Mouse (Mus musculus) heart, postnatal 4 days (tissue): ENCODE results near the gene Gm45140. TPM values are rescaled to one million over a fixed set of nuclear protein-coding genes. Genes with fewer than 3 reads are reported as not detected.

Experiments
- DNase-seq: peaks from one replicate; pipeline ENCODE4 v3.0.0; 2021
- total RNA-seq, 2 experiments: library from RNA; stranded (reverse); gene quantifications; 2 replicates each; pipeline ENCODE4 v1.2.3; 2021

The Gm45140 gene
- total RNA-seq, 2 experiments from 2014 or later: 0.95 to 2.4 TPM

DNA sequence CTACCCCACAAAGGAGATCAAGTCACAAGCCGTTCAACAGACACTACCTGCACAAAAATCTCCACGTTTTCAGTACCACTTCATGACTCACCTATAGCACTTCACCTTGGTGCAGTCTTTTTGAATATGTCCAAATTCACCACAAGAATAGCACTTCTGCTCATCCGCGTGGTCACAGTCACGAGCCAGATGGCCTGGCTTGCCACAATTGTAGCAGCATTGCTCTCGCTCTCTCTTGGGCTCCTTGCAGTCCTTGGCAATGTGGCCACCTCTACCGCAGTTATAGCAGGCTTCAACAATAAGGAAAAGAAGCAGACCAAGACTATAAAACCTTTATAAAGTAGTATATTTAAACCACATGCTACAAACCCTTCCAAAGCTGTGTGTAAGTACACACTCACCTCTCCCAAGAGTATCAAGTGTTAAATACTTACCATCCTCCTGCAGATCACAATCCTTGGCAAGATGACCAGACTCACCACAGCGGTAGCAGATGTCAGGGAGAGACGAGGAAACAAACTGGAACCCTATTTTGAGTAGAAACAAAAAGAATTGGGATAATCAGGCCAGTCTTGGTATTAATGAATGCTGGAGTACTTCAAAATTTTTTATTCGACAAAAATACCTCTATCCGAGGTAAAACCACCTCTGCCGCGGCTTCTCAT lies 9.6 kb upstream of the Gm45140 start:
- DNase-seq: no peak

DNA sequence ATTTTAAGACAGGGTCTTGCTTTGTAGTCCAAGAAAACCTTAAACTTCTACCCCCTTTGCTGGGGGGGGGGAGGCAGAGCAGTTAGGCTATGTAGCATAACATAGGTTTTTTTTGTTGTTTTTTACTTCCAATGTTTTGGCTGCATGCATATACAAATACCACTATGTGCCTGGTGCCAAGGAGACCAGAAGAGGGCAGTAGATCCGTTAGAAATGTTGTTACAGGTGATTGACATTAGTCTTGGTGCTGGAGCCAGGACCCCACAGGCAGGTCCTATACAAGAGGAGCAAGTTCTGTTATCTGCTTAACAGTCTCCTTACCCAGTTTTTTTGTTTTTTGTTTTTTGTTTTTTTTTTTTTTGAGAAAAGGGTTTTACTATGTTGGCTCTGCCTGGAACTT lies 6.7 kb upstream of the Gm45140 start:
- no peak for DNase-seq

DNA sequence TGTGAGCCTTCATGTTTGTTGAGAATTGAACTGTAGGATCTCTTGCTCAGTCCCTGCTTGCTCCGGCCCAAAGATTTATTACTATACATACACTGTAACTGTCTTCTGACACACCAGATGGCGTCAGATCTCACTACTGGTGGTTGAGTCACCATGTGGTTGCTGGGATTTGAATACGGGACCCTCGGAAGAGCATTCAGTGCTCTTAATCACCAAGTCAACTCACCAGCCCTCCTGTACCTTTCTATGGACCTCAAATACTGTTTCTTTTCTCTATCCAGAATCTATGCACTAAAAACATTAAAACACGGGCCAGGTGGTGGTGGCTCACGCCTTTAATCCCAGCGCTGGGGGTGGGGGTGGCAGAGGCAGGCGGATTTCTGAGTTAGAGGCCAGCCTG lies 6.0 kb upstream of the Gm45140 start:
- DNase-seq: no peak

DNA sequence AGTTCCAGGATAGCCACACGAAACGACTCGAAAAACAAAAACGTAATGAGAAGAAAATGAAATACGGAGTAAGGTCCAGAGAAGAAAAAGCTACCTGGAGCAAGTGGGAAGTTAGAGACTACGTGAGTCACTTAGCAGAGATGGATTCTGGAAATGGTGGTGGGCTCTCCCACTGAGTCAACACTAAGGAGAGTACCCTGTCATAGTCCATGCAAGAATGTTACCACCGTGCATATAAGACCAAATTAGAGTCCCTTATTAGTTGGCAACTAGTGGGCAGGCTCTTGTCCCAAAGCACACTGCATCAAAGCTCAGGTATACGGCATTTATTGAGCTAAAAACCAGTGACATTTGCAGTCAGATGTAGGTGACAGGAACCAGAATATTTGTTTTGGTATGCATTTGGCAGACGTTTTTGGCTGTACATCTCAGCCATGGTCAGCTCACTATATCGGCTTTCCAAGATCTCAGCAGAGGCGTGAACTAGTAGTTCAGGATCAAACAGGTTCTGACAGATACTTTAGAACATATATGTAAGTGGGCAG lies 4.3 kb upstream of the Gm45140 start:
- DNase-seq: no peak

DNA sequence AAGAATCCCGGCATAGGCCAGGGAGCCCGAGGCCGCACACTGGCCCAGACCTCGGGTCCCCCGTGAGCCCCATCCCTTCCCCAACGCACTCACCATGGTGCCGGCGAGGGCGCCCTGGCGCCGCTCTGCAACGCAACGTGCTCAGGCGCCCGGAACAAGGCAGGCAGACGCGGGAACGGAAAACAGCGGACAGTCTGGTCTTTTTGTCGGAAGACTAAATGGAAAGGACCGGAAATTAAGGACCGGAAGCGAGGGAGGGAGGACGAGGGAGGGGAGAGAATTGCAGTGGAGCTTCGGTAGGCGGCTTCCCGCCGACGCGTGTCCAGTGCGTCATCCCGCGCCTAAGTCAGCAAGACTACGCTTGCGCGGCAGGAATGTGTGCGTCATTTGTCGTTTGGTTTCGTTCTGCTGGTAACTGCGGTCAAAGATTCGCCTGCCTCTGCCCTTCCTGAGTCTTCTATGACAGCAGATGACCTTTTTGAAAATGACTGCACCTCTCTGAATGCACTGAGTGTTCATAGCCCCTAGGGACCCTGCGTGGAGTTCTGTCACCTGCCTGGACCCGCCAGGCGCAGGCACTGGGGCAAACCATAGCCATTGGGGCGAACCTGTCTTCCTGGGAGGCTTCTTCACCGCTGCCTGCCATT lies 3.1 kb upstream of the Gm45140 start, which contains the start of gene Isy1:
Gene Isy1, minus strand, starts transcription at position 248 of the 647 bp plus-strand sequence.
- peak; percentile 95 for DNase-seq

DNA sequence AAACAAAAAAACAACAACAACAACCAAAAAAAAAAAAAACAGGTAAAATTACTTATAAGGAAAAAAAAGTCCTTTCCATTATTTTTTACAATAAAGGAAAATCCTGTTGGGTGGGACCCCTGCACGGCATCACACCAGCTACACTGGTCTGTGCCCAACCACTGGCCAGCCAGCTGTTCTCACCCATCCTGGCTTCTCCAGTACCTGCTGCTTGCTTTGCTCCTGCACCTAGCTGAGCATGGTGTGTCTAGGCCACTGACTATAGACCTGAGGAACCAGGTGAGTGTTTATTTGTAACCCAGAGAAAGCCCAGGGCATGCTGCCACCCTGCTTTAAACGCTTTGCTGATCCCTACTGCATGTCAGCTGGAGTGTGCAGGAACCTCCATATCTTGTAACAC lies 15.2 kb downstream of the Gm45140 start:
- no peak for DNase-seq

DNA sequence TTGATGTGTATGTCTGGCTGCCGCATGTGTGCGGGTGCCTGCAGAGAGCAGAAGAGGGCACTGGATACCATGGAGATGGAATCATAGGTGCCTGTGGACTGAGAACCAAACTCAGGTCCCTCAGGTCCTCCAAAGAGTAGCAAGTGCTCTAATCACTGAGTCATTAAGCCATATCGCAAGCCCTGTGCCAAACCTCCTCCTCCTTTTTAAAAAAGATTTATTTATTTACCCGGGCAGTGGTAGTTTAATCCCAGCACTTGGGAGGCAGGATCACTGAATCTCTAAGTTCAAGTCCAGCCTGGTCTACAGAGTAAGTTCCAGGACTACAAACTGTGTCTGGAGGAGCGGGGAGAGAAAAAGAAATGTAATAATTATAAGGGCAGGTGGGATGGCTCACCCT lies 21.1 kb downstream of the Gm45140 start:
- no peak for DNase-seq

DNA sequence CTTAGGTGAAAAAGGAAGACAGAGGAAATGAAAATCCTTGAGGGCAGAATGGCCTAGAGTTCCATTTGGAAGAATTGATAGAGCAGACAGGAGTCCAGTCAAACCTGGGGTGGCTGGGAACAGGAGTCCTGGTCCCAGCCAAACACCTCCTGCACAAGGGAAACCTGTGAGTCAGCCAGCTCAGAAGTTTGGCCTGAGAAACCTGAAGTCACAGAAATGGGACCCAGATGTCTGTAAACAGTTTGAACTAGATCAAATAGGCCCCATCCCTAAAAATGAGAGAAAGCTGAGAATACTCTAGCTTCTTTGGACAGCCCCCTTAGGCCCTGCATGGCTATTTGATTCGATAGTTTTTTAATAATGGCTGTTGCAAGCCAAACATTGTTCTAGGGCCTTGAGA lies 22.9 kb downstream of the Gm45140 start:
- no peak for DNase-seq

DNA sequence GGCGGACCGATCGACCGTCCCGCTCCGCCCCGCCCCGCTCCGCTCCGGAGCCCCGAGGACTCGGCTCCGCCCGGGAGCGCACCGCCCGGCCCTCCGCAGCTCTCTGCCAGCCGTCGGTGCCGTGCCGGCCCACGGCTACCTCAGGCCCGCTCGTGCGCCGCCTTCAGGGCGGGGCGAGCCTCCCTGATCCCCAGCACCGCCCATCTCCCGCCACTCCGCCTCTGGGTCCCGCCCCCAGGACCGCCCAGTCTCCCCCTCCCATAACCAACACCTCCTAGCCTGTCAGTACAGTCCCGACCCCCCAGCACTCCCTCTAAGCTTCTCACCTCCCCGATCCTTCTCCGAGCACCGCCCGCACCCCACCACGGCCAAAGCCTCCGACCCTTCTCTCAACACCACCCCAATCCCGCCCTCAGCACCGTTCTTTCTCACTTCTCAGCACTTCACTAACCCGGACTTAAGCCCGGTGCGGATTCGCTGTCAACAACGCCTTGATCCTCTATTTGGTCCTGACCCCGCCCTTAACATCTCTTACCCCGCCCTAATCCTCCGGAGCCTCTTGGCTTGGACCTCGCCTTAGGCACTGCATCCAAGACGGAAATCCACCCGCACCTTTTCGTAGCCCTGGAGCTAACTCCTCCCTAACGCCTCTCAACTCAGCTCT lies 23.8 kb downstream of the Gm45140 start, which contains the start of gene Rab43:
Gene Rab43, minus strand, starts transcription at position 490 of the 664 bp plus-strand sequence.
- DNase-seq: peak; percentile 95

DNA sequence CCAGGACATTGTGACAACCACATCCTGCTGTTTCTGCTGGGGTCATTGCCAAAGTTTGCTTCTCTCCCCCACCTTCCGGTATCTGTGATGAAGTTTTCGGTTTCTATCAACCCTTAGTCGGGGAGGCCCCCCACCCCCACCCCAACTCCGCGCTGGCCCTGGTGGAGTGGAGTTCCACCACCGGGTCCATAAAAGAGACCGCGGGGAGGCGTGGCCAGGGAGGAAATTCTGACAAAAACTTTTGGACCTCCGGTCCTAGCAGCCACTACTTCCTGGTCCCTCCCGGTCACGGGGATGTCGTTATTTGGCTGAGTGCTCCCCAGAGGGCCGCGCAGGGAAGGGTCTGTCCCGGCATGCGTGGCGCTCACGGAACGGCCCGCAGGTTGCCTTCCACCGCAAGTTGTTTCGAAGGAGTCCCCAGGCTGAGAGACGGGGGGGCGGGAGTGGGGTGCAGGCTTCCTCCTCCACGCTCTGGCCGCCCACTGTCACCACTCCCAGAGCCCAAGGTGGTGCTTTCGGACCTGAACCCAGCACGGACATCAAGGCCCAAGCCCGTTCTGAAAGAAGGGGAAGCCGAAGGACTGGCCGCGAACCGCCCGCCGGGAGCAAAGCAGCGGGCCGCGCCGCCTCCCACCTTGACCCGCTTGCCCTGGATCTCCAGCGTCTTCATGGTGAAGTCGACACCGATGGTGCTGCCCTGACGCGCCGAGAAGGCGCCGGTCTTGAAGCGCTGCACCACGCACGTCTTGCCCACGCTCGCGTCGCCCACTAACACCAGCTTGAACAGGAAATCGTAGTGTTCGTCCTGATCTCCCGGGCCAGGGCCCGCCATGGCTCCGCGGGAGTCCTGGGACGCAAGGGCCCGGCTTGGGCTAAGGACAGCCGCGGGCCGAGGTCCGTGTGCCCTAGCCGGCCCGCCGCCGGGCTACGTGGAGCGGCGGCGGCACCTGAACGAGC lies 24.6 kb downstream of the Gm45140 start:
- DNase-seq: peak; percentile 75

DNA sequence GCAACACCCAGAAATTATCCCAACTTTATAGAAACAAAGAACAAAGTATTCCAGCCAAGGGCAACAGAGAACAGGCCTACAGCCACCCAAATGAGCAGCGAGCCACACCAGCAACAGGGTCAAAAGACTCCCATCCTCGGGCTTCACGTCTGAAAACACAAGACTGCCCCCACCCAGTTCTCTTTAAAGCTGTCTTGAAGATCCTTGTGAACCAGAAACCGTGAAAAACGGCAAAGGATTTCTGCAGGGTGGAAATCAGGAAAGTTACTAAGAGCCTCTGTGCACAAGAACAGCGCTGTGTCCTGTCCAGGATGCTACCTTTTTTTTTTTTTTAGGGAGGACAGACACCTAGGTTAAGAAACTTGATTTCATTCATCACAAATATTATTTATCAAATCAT lies 25.3 kb downstream of the Gm45140 start:
- DNase-seq: no peak

DNA sequence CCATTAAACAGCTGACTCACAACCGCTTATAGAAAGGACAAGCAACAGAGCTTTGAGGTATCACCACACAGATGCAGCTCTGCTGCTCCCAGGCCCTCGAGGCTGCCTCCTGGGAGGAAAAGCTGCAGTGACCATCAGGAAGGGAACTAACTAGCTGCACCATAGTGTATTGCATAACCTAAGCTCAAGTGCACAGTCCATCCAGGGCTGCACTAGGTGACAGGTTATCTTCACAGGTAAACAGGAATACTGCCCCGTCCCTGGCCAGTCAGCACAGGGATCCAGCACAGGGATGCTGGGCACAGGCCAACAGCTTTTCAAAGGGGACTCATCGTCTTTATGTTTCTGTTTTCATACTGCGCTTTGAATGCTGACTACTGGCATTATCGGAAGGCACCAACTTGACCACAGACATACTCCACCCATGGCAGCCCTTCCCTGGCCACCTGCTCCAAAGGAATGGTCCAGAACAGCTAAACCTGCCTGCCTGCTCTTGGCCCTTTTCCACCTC lies 25.9 kb downstream of the Gm45140 start:
- no peak for DNase-seq

DNA sequence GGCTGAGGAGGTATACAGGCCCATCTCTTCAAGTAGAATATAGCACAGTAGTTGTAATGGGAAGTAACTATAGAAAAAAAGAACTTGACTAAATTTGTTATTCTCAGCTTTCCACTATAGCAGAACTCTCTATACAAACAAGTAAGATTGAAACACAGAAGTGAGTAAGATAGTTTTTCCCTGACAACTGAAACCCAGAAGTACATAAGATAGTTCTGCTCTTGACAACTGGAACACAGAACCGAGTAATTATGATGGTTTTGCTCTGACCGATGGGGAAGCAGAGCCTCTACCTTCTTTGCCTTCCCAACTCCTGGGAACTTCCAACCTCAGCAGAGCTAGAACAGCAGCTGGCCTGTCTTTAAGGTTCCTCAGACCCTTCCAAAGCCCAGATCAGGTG lies 26.5 kb downstream of the Gm45140 start:
- DNase-seq: no peak

DNA sequence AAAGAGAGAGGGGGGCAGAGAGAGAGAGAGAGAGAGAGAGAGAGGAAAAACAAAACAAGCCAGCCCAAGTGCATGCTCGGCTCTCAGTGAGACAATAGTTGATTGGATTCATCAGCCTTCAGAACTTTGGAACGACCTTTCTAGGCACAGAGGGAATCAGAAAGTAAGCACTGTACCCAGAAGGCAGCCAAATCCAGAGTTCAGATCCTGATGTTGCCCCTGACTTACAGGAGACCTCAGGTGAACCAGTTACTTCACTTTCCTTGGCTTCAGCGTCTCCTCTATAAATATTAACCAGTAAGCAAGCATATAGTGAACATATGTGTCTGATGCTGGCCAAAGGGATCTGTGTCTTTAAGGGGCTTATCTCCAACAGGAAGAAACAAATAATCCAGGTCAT lies 27.1 kb downstream of the Gm45140 start:
- DNase-seq: no peak

DNA sequence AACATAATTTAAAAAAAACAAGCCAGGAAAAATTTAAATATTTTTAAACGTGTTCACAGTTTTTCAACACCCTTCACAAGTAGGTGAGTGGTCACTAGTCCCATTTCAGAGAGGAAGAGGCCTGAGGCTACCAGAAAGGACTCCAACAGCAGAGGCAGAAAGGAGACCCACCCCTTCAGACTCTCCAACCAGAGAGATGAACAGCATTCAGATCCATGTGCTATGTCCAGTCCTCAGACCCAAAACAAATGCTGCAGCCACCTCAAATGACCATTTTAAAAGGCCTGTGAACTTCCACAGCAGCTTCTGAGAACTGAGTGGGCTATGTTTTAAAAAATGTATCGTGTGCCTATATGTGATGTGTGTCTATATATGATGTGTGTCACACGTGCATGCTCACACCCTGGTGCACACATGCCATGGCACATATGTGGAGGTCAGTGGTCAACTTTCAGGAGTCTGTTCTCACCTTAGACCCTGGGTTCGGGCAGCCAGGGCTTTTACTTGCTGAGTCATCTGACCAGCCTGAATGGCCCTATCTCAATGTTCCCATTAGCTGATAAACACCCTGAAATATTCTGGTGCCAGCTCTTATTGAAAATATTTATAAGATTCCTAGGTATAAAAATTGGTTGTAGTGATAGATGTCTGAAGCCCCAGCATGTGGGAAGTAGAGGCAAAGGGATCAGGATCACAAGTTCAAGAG lies 27.7 kb downstream of the Gm45140 start:
- DNase-seq: no peak

DNA sequence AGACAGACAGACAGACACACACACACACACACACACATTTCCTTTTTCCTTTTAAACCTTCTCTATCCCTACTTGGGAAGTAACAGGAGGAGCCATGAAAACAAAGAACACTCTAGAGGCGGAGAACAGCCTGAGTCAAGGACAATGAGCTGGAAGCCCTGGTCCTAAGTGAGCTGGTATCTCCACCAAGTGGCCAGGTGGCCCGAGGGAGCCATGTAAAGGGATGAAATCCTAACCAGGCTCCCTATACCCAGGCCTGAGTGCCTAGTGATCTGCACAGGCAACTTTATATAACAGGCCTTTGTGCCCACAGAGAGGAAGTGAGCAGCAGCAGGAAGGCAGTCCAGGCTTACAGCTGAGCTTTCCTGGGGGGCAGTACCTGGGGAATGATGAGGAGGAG lies 28.7 kb downstream of the Gm45140 start:
- no peak for DNase-seq

DNA sequence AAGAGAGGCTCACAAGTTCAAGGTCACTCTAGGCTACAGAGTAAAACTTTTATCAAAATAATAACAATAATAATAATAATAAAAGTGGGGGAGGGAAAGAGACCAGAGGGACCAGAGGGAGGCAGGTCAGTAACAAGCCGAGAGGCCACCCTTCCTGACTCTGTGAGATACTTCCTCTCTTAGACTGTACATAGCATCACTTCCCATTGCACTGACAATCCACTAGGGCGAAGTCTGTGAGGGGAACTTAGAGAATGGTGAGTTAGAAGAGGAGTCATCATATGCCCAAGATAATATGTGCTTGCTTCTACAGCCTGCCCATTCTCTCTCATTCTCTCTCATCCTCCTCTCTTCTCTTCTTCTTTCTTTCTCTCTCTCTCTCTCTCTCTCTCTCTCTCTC lies 29.6 kb downstream of the Gm45140 start:
- no peak for DNase-seq

DNA sequence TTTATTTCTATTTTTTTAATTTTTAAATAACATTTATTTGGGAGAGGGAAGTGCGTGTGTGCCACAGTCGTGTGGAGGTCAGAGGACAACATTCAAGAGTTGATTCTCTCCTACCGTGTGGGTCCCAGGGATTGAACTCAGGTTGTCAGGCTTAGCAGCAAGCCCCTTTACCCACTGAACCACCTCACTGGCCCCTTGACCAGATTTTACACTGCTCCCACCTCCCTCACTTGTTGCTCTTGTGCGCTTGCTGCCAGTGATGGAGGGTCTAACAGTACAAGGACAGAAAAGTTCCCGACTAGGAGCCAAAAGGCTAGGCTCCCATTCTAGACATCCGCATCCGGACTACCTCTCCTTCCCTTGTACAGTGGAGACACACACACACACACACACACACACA lies 30.1 kb downstream of the Gm45140 start:
- DNase-seq: no peak

DNA sequence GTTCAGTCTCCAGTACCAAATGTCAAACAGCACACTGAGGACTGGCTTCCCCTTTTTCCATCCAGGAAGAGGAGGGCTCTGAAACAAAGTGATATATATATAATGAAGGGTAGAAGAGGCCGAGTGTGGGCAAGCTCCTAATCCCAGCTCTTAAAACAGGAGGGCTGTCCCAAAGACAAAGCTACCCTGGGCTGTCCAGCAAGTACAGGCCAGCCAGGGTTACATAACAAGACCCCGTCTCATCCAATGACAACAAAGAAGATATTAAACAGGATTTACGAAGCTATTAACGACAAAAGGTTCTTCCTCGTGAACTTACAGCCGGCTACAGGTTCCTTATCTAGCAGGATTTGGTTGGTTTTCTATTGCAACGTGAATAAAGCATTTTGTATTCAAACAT lies 30.7 kb downstream of the Gm45140 start:
- DNase-seq: no peak

DNA sequence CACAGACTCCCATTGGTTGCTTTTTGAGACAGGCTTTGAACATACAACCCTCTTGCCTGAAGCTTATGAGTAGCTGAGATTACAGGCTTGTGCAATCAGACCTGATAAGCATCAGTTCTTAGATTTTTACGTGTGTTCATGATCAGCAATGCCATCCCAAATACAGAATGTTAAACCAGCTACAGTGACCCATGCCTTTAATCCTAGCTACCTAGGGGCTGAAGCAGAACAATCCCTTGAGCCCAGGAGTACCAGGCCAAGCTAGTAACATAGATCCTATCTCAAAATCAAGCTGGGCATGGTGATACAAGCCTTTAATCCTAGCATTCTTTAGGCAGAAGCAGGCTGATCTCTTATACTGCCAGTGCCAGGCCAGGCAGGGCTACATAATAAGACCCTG lies 31.6 kb downstream of the Gm45140 start:
- DNase-seq: no peak

DNA sequence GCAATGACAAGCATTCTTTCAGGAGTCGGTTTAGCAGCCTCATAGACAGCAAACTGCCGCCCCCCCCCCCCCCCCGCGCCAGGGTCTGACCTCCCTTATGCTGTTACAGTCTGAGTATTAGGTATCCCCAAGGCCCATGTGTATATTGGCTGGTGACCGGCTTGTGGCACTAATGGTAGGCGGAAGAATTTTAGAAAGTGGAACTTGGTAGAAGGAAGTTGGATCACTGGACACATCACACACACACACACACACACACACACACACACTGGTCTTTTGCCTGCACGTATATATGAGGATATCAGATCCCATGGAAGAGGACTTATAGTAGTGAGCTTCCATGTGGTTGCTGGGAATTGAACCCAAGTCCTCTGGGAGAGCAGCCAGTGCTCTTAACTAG lies 33.1 kb downstream of the Gm45140 start:
- no peak for DNase-seq

DNA sequence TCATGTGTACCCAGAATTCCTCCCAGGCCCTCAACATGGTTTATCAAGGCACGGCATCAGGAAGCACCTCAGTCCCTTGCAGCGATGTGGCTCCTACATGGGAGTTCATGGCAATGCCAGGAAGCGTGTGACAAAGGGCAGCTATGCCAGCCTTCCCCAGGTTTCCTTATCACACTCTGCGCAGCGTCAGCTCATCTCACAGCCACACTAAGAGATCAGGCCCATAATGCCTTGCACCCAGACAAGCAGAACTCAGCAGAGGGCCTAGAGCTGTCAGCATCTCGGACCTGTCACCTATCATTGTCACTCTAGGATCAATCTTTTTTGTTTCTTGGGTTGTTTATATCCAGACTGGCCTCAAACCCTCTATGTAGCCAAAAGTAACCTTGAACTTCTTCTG lies 36.0 kb downstream of the Gm45140 start:
- no peak for DNase-seq
